Mouse (Mus musculus) Patski (cell line): ENCODE measurements around the gene Arhgef12. TPM values are rescaled to one million over a fixed set of nuclear protein-coding genes. Genes with fewer than 3 reads are reported as not detected.

ENCODE experiments used
- ATAC-seq: fragments of 100-300 bp; one replicate; pipeline ENCODE4 v1.8.0; 2021
- CTCF ChIA-PET: fragments of 350-600 bp; sonication (Branson Sonifier 250); formaldehyde crosslinking; loops from one replicate; lab custom pipeline; 2022; ENCODE audit warnings: inconsistent platforms; lab: Charles Lee
- POLR2A ChIA-PET: fragments of 350-600 bp; sonication (Branson Sonifier 250); formaldehyde crosslinking; loops from one replicate; lab custom pipeline; 2022; ENCODE audit warnings: antibody characterized with exemption, inconsistent platforms; lab: Charles Lee
- DNase-seq: peaks from one replicate; pipeline ENCODE4 v3.0.0-alpha.2; 2011; ENCODE audit warnings: low read depth, low spot score
- H3K27me3 ChIP-seq: fragments of 371-371 bp; one replicate; pipeline ENCODE4 v1.5.1; 2021
- CTCF ChIP-seq: fragments of 100-300 bp; IDR thresholded peaks from one replicate; pipeline ENCODE4 v1.5.1; 2021
- in situ Hi-C: fragments of 300-500 bp; cut with MboI; formaldehyde crosslinking; loops from 3 replicates; pipeline ENCODE4 v1.11.1; 2018; ENCODE audit warnings: low pct_unique_long_range_greater_than_20kb, mixed read lengths
- polyA plus RNA-seq: library from polyadenylated mRNA; unstranded; gene quantifications from one replicate; pipeline ENCODE4 v1.2.3, GENCODE M21; 2021

Gene Arhgef12
- polyA plus RNA-seq, 1 experiment from 2014 or later = 91.2 TPM

DNA sequence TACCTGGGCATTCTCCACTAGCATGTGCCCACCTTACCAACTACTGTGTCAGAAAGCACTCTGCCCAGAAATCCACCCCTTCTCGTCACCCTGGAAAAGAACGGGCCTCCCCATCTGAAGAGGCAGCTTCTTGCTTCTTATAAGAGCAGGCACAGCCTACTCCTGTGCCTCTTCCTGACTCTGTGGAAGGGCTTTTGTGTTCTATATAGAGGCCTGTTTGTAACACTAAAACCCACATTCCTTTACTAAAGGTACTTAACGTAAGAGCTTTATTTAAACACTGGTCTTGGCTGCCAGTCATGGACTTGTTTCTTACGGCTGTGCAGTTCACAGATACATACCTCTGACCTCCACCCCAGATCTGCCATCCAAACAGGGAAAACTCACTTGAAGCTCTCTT, 185.2 kb downstream of the Arhgef12 start:
- TF ChIP-seq CTCF = no peak
- no peaks in the 10 kb centered on the region for H3K27me3 ChIP-seq
- CTCF ChIA-PET = no interaction called here
- ATAC-seq (no peak), DNase-seq (no peak)
- in situ Hi-C loops = no loop called here
- POLR2A ChIA-PET = no interaction called here

DNA sequence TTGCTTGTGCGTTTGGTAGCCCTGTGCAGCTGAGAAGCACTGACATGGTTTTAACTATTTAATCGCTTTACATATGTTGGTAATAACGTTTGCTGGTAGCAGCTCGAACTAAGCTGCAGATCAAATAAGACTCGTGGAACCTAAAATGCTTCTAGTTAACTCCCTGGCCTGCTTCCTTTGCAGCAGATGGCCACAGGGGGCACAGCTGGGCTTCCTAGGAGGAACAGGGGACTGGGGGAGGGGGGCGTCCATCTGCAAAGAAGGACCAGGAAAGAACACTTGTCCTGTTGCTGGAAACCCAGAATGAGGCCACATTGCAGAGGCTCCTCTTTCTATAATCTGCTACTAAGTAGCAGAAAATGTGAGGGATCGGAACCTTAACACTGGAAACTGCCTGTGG, 186.8 kb downstream of the Arhgef12 start:
- H3K27me3 ChIP-seq = no peaks in the 10 kb centered on the region
- ChIA-PET CTCF (interaction anchor here (1.1 kb wide), 1 partner anchor 36 kb away, joined by 3 read pairs; no protein-coding TSS in a partner anchor), POLR2A (no interaction called here)
- in situ Hi-C loops = no loop called here
- no peak for TF ChIP-seq CTCF
- DNase-seq (no peak), ATAC-seq (no peak)

DNA sequence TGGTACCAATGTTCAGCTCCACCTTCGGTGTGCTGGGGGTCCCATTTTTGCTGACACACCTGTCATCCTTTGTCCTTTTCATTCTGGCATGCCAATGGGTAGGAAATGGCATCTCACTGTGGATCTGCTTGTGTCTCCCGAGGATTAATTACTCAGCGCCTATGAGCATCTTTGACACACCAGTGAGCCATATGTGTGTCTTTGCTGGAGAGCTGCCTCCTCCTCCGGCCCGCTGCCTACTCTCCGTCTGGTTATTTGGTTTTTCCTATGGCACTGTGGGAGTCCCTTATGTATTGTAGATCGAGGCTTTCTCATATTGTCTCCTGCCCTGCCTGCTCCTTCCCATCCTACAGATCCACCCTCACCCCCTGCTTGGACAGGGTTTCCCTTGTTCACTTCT, 189.1 kb downstream of the Arhgef12 start:
- no peak for ATAC-seq
- TF ChIP-seq CTCF = no peak
- H3K27me3 ChIP-seq = no peaks in the 10 kb centered on the region
- DNase-seq = no peak
- ChIA-PET POLR2A (no interaction called here), CTCF (interaction anchor here (0.9 to 1.0 kb wide), 2 partner anchors 9 to 21 kb away, joined by 3 to 4 read pairs; no protein-coding TSS in a partner anchor)
- in situ Hi-C loops = no loop called here

Other genes starting within 250 kb of the Arhgef12 start
- 0.09 TPM for gene Grik4, start 162.7 kb downstream of the Arhgef12 start, polyA plus RNA-seq
- 27.9 TPM for gene Tmem136, start 9.3 kb upstream of the Arhgef12 start, polyA plus RNA-seq
- 0.04 TPM for gene Pou2f3, start 103.1 kb upstream of the Arhgef12 start, polyA plus RNA-seq
- gene Oaf, start 132.7 kb upstream of the Arhgef12 start, polyA plus RNA-seq = 65.6 TPM
- gene Trim29, start 203.6 kb upstream of the Arhgef12 start, polyA plus RNA-seq = not detected